Mouse (Mus musculus): ENCODE measurements around the gene Gm37240. TPM values are rescaled to one million over a fixed set of nuclear protein-coding genes. Genes with fewer than 3 reads are reported as not detected.

Gm37240 gene
- polyA plus RNA-seq, 1 experiment from 2014 or later, result 2.8 TPM

GRCm38 (mm10) chr3:85841454-85842176 lies 45.7 kb downstream of the Gm37240 start:
- peak overlapping the region; percentile 62 for H3K27ac ChIP-seq (replicated peaks)
- peaks cover 15% of the 10 kb centered on the region for H3K4me1 ChIP-seq
- H3K9me3 ChIP-seq, result no peaks in the 10 kb centered on the region
- no peaks in the 10 kb centered on the region for H3K36me3 ChIP-seq (replicated peaks)
- H3K27me3 ChIP-seq (replicated peaks; ENCODE audit: low read depth, poor library complexity, severe bottlenecking), result no peaks in the 10 kb centered on the region
- no peak overlapping the region for H3K4me3 ChIP-seq
- 36% methylated on average over 2 of the region's 2 CpGs for WGBS
- peak; percentile 14 for DNase-seq (ENCODE audit: low spot score)

DNA sequence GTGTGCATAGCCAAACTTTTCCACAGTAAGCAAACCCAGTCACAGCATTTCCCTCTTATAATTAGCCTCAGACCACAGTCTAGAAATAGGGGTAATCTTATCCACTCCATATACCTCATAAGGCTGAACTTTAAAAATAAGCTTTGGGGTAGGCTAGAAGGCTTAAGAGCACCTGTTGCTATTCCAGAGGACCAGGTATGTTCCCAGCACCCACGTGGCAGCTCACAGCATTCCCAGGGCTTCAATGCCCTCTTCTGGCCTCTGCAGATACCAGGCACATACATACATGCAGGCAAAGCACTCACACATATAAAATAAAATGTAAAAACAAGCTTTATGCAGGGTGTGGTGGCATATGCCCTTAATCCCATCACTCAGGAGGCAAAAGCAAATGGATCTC lies 53.7 kb downstream of the Gm37240 start:
- Histone ChIP-seq H3K4me3 (no peak overlapping the region), H3K27me3 (replicated peaks; ENCODE audit: low read depth, poor library complexity, severe bottlenecking) (no peaks in the 10 kb centered on the region), H3K9me3 (no peaks in the 10 kb centered on the region), H3K4me1 (peaks cover 7% of the 10 kb centered on the region; the same call in 1 of the 2 replicates), H3K36me3 (replicated peaks) (no peaks in the 10 kb centered on the region), H3K27ac (replicated peaks) (no peak overlapping the region)
- 80% methylated on average over 1 of the region's 1 CpGs for WGBS
- DNase-seq (ENCODE audit: low spot score), result no peak

GRCm38 (mm10) chr3:85832490-85833155 lies 54.7 kb downstream of the Gm37240 start:
- Histone ChIP-seq H3K4me1 (peaks cover 7% of the 10 kb centered on the region; the same call in 1 of the 2 replicates), H3K36me3 (replicated peaks) (no peaks in the 10 kb centered on the region), H3K27me3 (replicated peaks; ENCODE audit: low read depth, poor library complexity, severe bottlenecking) (no peaks in the 10 kb centered on the region), H3K4me3 (no peak overlapping the region), H3K27ac (replicated peaks) (no peak overlapping the region), H3K9me3 (no peaks in the 10 kb centered on the region)
- DNase-seq (ENCODE audit: low spot score), result no peak
- 81% methylated on average over 10 of the region's 10 CpGs for WGBS

DNA sequence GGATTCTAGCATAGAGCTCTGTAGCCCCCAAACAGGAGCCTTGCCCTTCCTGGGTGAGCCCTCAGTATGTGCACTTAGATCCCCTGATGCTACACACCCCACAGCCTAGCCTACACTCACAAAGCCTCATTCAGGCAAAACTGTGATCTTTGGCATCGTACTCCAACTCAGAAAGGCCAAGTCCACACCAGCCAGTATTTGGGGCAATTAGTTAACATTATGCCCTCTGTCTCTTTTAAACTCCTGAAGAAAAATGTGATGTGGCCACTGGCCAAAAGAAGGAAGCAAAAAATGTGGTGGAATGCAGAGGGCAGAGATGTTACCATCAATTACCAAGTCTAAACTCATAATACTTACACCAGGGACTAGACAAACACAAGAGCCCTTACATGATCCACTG lies 55.5 kb downstream of the Gm37240 start:
- no peak for DNase-seq (ENCODE audit: low spot score)
- no peaks in the 10 kb centered on the region for H3K36me3 ChIP-seq (replicated peaks)
- WGBS, result 76% methylated on average over 1 of the region's 1 CpGs
- peaks cover 7% of the 10 kb centered on the region; the same call in 1 of the 2 replicates for H3K4me1 ChIP-seq
- H3K9me3 ChIP-seq, result no peaks in the 10 kb centered on the region
- no peak overlapping the region for H3K4me3 ChIP-seq
- no peak overlapping the region for H3K27ac ChIP-seq (replicated peaks)
- H3K27me3 ChIP-seq (replicated peaks; ENCODE audit: low read depth, poor library complexity, severe bottlenecking), result no peaks in the 10 kb centered on the region

DNA sequence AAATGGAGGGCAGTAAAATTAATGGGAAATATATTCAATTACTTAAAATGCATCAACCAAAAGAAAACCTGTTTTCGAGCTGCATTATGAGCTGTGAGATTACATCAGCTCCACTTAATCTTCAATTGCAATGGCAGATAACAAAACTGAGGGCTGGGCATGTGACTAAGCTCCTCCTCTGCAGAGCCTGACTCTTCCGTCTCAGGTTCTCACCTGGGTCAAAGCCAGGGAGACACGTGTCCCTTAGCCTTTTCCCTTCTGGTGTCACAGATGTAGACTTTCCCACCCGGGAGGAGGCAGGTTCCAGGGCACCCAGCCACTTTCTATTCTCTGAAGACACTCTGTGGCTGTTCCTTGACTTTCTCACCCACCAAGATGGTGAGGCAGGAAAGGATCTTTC lies 58.3 kb downstream of the Gm37240 start:
- WGBS, result 69% methylated on average over 4 of the region's 4 CpGs

GRCm38 (mm10) chr3:85827815-85828214 lies 59.5 kb downstream of the Gm37240 start:
- Histone ChIP-seq H3K4me1 (peaks cover 5% of the 10 kb centered on the region; the same call in 1 of the 2 replicates), H3K36me3 (replicated peaks) (no peaks in the 10 kb centered on the region), H3K27me3 (replicated peaks; ENCODE audit: low read depth, poor library complexity, severe bottlenecking) (no peaks in the 10 kb centered on the region), H3K27ac (replicated peaks) (no peak overlapping the region), H3K9me3 (no peaks in the 10 kb centered on the region), H3K4me3 (no peak overlapping the region)
- no peak for DNase-seq (ENCODE audit: low spot score)
- WGBS, result 83% methylated on average over 6 of the region's 6 CpGs

More for the DNA sequence above, 58.3 kb downstream of the Gm37240 start:
- H3K36me3 ChIP-seq (replicated peaks), result no peaks in the 10 kb centered on the region
- no peaks in the 10 kb centered on the region for H3K27me3 ChIP-seq (replicated peaks; ENCODE audit: low read depth, poor library complexity, severe bottlenecking)
- DNase-seq (ENCODE audit: low spot score), result no peak
- H3K4me1 ChIP-seq, result peaks cover 7% of the 10 kb centered on the region; the same call in 1 of the 2 replicates
- no peaks in the 10 kb centered on the region for H3K9me3 ChIP-seq
- no peak overlapping the region for H3K4me3 ChIP-seq
- H3K27ac ChIP-seq (replicated peaks), result no peak overlapping the region

DNA sequence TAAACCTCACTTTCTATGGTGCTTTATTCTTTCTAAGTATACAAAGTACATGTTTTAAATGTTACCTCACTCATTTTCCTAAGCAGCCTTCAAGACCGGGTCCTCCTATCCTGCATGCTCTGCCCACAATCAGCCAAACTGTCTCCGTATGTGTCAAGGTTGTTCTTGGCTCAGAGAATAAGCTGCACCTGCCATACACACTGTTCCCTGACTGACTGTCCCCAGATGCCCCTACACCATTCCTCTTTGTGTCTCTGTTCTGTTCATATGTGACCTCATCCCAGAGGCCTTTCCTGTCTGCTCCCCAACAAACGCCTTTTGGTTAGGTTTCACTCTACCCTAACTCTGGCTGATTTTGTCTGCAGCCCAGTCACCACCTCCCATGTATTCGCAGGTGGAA lies 60.0 kb downstream of the Gm37240 start:
- 82% methylated on average over 4 of the region's 4 CpGs for WGBS
- H3K9me3 ChIP-seq, result no peaks in the 10 kb centered on the region
- no peaks in the 10 kb centered on the region for H3K4me1 ChIP-seq
- no peak overlapping the region for H3K27ac ChIP-seq (replicated peaks)
- DNase-seq (ENCODE audit: low spot score), result no peak
- H3K27me3 ChIP-seq (replicated peaks; ENCODE audit: low read depth, poor library complexity, severe bottlenecking), result no peaks in the 10 kb centered on the region
- no peak overlapping the region for H3K4me3 ChIP-seq
- no peaks in the 10 kb centered on the region for H3K36me3 ChIP-seq (replicated peaks)

- Histone ChIP-seq H3K27me3 (replicated peaks; ENCODE audit: low read depth, poor library complexity, severe bottlenecking) (no peaks in the 10 kb centered on the region), H3K9me3 (no peaks in the 10 kb centered on the region), H3K27ac (replicated peaks) (no peak overlapping the region), H3K36me3 (replicated peaks) (no peaks in the 10 kb centered on the region), H3K4me3 (no peak overlapping the region), H3K4me1 (peaks cover 4% of the 10 kb centered on the region)
- DNase-seq (ENCODE audit: low spot score), result no peak
- whole genome bisulfite sequencing, result 84% methylated on average over 15 of the region's 15 CpGs
These were observed 66.3 kb downstream of the Gm37240 start for GRCm38 (mm10) chr3:85820839-85821548.

- Histone ChIP-seq H3K27ac (replicated peaks) (no peak overlapping the region), H3K27me3 (replicated peaks; ENCODE audit: low read depth, poor library complexity, severe bottlenecking) (no peaks in the 10 kb centered on the region), H3K9me3 (no peaks in the 10 kb centered on the region), H3K4me1 (peaks cover 7% of the 10 kb centered on the region), H3K4me3 (no peak overlapping the region), H3K36me3 (replicated peaks) (no peaks in the 10 kb centered on the region)
- DNase-seq (ENCODE audit: low spot score), result no peak
- WGBS, result 78% methylated on average over 3 of the region's 3 CpGs
These were observed 68.0 kb downstream of the Gm37240 start for GRCm38 (mm10) chr3:85819319-85819718.

- H3K27ac ChIP-seq (replicated peaks), result no peak within 1 kb of the TSS
- no peaks in the 10 kb centered on the region for H3K36me3 ChIP-seq (replicated peaks)
- DNase-seq (ENCODE audit: low spot score), result no peak
- H3K9me3 ChIP-seq, result no peaks in the 10 kb centered on the region
- H3K4me1 ChIP-seq, result peaks cover 14% of the 10 kb centered on the region
- H3K27me3 ChIP-seq (replicated peaks; ENCODE audit: low read depth, poor library complexity, severe bottlenecking), result no peaks in the 10 kb centered on the region
- 86% methylated on average over 2 of the region's 2 CpGs for WGBS
- no peak within 1 kb of the TSS for H3K4me3 ChIP-seq
These were observed 70.1 kb downstream of the Gm37240 start, which contains the start of gene Fam160a1 for GRCm38 (mm10) chr3:85817191-85817590. Gene Fam160a1, minus strand, starts transcription at chr3:85817291.

- WGBS, result 71% methylated on average over 7 of the region's 7 CpGs
- peaks cover 14% of the 10 kb centered on the region for H3K4me1 ChIP-seq
These were observed 73.1 kb downstream of the Gm37240 start for GRCm38 (mm10) chr3:85814241-85814640.

DNA sequence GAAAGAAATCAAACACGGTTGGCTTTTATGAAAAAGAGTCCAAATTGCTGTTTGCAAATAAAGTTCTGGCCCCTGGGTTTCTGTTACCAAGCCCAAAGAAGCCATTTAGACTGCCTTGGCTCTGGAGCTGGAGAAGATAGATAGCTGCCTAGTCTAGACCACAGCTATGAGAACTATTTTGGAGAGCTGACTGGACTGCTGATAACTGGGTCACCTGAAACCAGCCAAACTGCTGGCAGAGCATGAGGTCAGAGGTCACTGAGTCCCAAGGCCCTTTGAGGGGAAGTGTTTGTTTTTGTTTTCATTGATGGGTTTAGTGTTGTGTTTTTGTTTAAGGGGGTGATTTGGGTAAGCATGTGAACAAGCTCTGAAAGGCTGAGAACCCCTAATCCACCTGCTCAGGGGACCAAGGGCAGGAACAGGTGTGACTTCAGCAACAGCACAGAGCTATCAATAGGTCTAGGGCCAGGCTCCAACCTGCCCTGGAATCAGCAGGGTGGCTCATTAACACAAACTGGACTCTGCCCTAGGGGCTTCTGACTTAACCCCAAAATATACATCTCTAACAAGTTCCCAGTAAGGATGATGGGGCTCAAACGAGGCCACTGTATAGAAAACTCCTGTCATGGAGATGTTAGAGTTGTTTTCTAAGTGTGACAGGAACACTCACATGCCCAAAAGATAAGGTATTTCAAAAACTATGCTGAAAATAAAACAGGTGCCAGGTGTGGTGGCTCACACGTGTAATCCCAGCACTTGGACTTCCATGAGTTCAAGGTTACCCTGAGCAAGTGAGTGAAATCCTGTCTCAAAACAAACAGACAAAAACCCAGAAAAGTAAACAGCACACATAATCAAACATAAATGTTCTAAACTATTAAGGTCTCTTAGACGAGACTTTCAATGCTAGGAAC lies 74.0 kb downstream of the Gm37240 start:
- H3K4me1 ChIP-seq, result peaks cover 14% of the 10 kb centered on the region
- peak; percentile 18 for DNase-seq (ENCODE audit: low spot score)
- no peak overlapping the region for H3K4me3 ChIP-seq
- H3K36me3 ChIP-seq (replicated peaks), result no peaks in the 10 kb centered on the region
- H3K9me3 ChIP-seq, result no peaks in the 10 kb centered on the region
- no peak overlapping the region for H3K27ac ChIP-seq (replicated peaks)
- no peaks in the 10 kb centered on the region for H3K27me3 ChIP-seq (replicated peaks; ENCODE audit: low read depth, poor library complexity, severe bottlenecking)
- 52% methylated on average over 4 of the region's 4 CpGs for WGBS

More at GRCm38 (mm10) chr3:85814241-85814640, 73.1 kb downstream of the Gm37240 start:
- Histone ChIP-seq H3K27ac (replicated peaks) (no peak overlapping the region), H3K36me3 (replicated peaks) (no peaks in the 10 kb centered on the region), H3K9me3 (no peaks in the 10 kb centered on the region), H3K27me3 (replicated peaks; ENCODE audit: low read depth, poor library complexity, severe bottlenecking) (no peaks in the 10 kb centered on the region), H3K4me3 (no peak overlapping the region)
- peak; percentile 13 for DNase-seq (ENCODE audit: low spot score)
